Mouse (Mus musculus): Measurements from ENCODE around the gene Plekhg1.

Plekhg1 gene

GRCm38 (mm10) chr10:3740148-3740503 is at the start of gene Plekhg1:
TSS of gene Plekhg1 (plus strand) at chr10:3740364.
- DNase-seq (ENCODE audit: inconsistent age in 2 of 2, low spot score in 1 of 2): peak; percentile 81 to 92

GRCm38 (mm10) chr10:3692791-3693190 is 47.4 kb upstream of the Plekhg1 start:
- no peak for DNase-seq (ENCODE audit: inconsistent age in 2 of 2, low spot score in 1 of 2)

- DNase-seq (ENCODE audit: inconsistent age in 2 of 2, low spot score in 1 of 2): no peak
Observed at GRCm38 (mm10) chr10:3693699-3694280, 46.4 kb upstream of the Plekhg1 start.

GRCm38 (mm10) chr10:3695332-3695905 is 44.7 kb upstream of the Plekhg1 start:
- no peak for DNase-seq (ENCODE audit: inconsistent age in 2 of 2, low spot score in 1 of 2)

GRCm38 (mm10) chr10:3696727-3697348 is 43.3 kb upstream of the Plekhg1 start:
- peak in 1 of 2 experiments; percentile 44 for DNase-seq (ENCODE audit: inconsistent age in 2 of 2, low spot score in 1 of 2)

- no peak for DNase-seq (ENCODE audit: inconsistent age in 2 of 2, low spot score in 1 of 2)
Observed at GRCm38 (mm10) chr10:3697500-3697899, 42.7 kb upstream of the Plekhg1 start.

DNA sequence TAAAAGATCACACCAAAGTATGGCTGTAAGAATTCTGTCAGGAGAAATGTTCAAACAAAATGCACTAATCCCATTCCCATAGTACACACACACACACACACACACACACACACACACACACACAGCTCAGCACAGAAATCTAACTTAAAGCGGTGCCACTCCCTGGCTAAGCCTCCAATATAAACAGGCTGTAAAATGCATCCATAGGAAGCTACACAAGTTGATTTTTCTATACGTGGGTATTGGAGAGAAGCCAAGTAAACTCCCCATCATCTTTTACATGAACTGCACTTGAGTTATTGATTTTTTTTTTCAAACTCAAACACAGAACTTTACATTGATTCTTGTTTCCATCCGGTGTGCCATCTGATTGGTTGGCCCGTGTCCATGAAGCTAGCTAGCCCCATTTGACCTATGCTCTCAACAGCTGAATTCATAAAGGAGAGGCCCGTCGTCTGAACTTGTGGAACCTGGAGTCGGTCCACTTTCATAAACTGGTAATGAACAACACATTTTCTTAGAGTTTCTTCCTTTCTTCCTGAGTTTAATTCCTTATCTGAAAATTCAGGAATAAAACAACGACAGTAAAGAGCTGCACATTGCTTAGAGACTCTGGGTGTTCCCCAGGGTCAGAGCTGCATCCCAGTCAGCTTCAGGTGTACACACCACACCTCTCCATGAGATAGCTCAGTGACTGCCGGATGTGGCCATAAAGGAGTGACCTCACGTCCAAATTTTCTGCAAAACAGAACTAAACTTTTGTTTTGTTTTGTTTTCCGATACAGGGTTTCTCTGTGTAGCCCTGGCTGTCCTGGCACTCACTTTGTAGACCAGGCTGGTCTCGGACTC is 39.7 kb upstream of the Plekhg1 start:
- DNase-seq (ENCODE audit: inconsistent age in 2 of 2, low spot score in 1 of 2): no peak

GRCm38 (mm10) chr10:3701832-3702231 is 38.3 kb upstream of the Plekhg1 start:
- DNase-seq (ENCODE audit: inconsistent age in 2 of 2, low spot score in 1 of 2): no peak

DNA sequence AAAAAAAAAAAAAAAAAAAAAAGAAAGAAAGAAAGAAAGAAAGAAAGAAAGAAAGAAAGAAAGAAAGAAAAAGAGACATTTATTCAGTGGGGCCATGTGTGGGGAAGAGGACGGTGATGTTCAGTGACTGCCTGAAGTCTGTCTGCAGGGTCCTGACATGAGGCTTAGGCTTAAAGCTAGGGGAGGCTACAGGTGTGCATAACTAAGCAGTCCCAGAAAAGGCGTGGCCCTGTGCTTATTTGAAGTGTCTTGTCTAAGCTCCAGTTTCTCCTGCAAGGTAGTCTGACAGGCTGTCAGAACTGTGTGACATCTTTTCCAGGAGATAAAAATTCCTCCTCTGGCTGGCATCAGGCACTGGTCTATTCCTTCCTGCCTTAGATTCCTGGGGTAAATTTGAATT is 37.6 kb upstream of the Plekhg1 start:
- no peak for DNase-seq (ENCODE audit: inconsistent age in 2 of 2, low spot score in 1 of 2)

- DNase-seq (ENCODE audit: inconsistent age in 2 of 2, low spot score in 1 of 2): no peak
Observed at GRCm38 (mm10) chr10:3706231-3706630, 33.9 kb upstream of the Plekhg1 start.

GRCm38 (mm10) chr10:3710081-3710480 is 30.1 kb upstream of the Plekhg1 start:
- no peak for DNase-seq (ENCODE audit: inconsistent age in 2 of 2, low spot score in 1 of 2)

- no peak for DNase-seq (ENCODE audit: inconsistent age in 2 of 2, low spot score in 1 of 2)
Observed at GRCm38 (mm10) chr10:3715302-3715943, 24.7 kb upstream of the Plekhg1 start.

DNA sequence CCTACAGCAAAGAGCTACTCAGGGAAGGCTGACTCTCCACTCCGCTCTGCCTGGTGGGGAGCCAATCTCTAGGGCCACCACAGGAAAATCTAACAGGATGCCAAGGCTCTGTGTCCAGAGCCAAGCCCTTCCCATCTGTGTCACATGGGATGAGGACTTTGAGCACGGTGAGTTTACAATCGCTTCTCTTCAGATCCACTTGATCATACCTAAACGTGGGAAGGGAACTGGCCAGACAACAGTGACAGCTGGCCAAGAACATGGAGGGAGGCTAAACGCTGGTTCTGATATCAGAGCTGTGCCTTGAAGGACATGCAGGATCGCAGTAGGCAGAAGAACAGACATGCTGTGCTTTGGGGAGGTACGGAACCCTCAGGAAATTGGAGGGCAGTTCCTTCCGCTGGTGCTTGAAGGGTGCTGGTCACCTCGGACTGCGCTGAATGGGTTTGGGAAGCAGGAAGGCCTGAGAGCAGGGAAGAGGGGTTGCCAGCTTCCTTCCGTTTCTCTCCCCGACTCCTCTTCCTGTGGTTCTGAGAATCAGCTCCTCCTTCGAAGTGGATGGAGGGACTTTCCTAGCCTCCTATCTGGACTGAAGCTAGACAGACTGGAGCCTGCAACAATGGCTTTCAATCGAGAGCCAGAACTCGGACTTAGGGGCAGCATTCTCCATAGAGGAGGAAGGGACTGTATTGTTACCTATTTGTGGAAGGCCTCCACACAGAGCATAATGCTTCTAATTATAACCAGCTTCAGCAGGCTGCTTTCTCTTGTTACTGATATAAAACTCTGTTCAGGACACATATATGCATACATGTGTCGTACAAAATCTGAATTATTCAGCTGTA is 21.9 kb upstream of the Plekhg1 start:
- peak; percentile 40 to 59 for DNase-seq (ENCODE audit: inconsistent age in 2 of 2, low spot score in 1 of 2)

- DNase-seq (ENCODE audit: inconsistent age in 2 of 2, low spot score in 1 of 2): no peak
Observed at GRCm38 (mm10) chr10:3720296-3720695, 19.9 kb upstream of the Plekhg1 start.

DNA sequence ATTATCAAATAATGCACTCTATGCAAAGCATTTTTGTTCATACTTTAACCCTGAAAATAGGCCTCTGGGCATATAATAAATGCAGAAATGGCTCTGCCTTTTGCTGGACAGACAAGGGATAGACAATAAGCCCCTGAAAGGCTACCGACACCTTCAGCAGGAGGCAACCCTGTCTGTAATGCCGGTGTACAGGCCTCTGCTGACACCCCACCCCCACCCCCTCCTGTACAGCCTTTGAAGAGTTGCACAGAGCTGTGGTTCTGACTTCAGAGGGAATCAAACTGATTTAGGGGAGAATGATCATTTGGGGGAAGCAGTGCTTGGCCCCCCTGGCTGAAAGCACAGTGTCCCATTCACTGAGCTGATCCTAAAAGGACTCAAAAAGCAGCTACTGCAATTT is 17.8 kb upstream of the Plekhg1 start:
- DNase-seq (ENCODE audit: inconsistent age in 2 of 2, low spot score in 1 of 2): no peak

DNA sequence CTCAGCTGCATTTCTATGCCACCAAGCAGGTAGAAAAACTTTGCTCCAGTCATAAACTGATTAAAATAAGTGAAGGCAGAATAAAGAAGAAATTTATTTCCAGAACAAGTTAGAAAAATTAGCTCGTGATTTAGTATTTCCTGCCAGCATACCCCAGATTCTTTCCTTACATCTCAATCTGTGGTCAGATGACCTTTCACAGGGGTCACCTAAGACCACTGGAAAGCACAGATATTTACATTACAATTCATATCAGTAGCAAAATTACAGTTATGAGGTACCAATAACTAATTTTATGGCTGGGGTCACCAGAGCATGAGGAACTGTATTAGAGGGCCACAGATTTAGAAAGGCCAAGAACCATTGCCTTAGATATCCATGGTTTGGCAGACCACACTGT is 15.5 kb upstream of the Plekhg1 start:
- DNase-seq (ENCODE audit: inconsistent age in 2 of 2, low spot score in 1 of 2): no peak

DNA sequence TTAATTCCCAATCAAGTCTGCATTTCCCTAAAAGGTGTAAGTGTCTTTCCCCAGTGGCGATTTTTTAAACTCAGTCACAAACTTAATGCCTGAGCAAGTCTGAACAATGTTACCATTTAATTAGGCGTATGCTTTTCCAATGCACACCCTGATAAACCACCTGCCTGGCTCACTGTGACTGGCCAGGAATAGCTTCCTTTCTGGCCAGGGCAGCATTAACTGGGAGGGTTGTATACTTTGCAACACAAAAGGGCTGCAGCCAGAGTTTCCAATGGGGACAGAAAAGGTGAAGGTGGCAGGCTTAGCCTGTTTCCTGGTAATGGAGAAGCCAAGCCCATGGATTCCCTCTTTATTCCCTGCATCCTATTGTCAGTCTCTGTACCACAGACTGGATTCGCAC is 10.5 kb upstream of the Plekhg1 start:
- DNase-seq (ENCODE audit: inconsistent age in 2 of 2, low spot score in 1 of 2): no peak

GRCm38 (mm10) chr10:3730314-3730713 is 9.8 kb upstream of the Plekhg1 start:
- DNase-seq (ENCODE audit: inconsistent age in 2 of 2, low spot score in 1 of 2): no peak

DNA sequence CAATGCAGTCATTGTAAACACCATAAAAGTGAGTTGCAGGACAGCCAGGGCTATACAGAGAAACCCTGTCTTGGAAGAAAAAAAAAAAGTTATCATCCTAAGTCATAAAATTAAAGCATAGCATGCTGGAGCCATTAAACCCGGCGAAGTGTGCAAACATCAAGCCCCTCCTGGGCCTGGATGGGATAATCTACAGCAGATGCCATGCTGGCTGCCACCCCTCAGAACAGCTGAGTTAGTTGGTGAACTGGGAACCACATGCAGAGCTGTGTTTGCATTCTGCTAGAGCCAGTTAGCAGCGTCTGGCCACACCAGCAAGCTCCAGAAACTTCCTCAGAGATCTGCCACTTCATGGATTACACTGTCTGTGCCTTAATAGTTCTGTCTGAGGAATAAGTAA is 3.1 kb upstream of the Plekhg1 start:
- DNase-seq (ENCODE audit: inconsistent age in 2 of 2, low spot score in 1 of 2): no peak

Measured in adrenal gland, adult (tissue).